Mouse (Mus musculus) left cerebral cortex, adult 18-20 months (tissue): ENCODE results near the gene Serpina1b. TPM values are rescaled to one million over a fixed set of nuclear protein-coding genes. Genes with fewer than 3 reads are reported as not detected.
"Not testable (repeated sequence)": the region's sequence is repeated elsewhere in the genome, so short reads cannot be mapped to it uniquely, and the experiment has no call there.

Experiments used
- DNase-seq, 2 experiments: peaks; one replicate each; pipeline ENCODE4 v3.0.0; 2021 to 2022; ENCODE audit warnings: low spot score in 2 of 2, mixed read lengths in 1 of 2
- total RNA-seq, 2 experiments: library from RNA; stranded (reverse); gene quantifications; 2 replicates each; pipeline ENCODE4 v1.2.3; 2021

Serpina1b gene
- total RNA-seq, 2 experiments from 2014 or later = not detected

DNA sequence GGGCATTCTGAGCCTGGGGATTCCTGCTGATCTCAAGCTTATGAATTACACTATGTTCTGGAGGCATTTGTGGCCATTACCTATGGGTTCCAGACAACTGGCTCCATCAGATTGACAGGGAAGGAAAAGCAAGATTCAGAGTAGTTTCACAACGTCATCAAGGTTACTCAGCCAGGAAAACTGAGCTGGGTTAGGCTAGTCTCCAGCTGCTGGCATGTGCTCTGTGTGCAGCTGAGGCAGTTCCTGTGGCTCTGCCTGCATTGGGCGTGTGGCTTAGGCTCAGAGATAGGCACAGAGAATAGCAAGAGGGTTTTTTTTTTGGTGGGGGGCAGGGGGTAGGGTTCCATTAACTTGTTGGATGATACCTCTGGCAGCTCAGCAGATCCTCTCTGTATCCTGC is 124.6 kb downstream of the Serpina1b start:
- DNase-seq = no peak

- DNase-seq = no peak
These were observed 129.9 kb downstream of the Serpina1b start for GRCm38 (mm10) chr12:103700144-103700750.

GRCm38 (mm10) chr12:103695429-103695828 is 134.7 kb downstream of the Serpina1b start, which contains the start of gene Serpina1f:
Gene Serpina1f, minus strand, starts transcription at chr12:103695529.
- DNase-seq = no peak

DNA sequence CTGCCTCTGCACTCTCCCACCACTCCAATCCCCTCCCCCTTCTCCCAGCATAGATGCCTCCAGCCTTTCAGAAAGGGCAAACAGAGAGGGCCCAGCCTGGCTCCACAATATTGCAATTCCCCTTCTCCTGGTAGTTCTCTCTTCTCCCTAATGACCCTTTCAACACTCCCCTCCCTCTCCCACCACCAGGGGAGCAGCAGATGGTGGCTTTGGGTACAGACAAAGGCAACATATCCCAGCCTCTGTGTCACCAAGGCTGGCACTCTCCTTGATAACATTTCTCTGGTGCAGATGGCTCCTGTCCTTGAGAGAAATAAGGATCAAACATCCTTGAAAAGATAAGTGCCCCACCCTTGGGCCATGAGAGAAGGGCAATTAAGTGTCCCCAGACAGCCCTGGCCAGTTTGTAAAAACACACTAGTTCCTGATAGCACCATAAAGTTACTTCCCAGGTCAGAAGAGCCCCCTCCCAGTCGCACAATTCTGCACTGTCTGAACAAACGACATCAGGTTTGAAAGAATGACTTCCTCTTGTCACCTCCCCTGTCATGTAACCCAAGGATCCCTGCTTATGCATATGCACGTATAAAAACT is 141.9 kb downstream of the Serpina1b start:
- DNase-seq = no peak

DNA sequence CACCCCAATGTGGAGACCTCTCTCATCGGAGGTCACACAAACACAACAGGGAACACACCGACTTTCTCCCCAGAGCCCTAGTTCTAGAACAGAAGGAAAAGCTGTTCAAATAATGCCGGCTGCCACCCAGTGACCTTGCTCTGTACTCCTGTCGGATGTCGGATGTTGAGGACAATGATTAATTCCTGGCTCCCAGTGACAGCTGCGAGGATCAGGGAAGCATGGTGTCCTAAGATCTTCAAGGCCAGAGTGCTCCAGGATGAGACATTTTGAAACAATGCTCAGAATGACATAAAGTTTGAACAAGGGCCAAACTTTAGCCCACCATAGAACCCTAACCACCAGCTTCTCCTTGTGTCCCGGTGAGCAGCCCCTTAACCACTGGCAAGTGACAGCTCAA is 143.2 kb downstream of the Serpina1b start:
- DNase-seq = no peak

GRCm38 (mm10) chr12:103686050-103686449 is 144.1 kb downstream of the Serpina1b start:
- peak; percentile 54 to 69 for DNase-seq

- no peak for DNase-seq
These were observed 144.8 kb downstream of the Serpina1b start for GRCm38 (mm10) chr12:103685386-103685785.

DNA sequence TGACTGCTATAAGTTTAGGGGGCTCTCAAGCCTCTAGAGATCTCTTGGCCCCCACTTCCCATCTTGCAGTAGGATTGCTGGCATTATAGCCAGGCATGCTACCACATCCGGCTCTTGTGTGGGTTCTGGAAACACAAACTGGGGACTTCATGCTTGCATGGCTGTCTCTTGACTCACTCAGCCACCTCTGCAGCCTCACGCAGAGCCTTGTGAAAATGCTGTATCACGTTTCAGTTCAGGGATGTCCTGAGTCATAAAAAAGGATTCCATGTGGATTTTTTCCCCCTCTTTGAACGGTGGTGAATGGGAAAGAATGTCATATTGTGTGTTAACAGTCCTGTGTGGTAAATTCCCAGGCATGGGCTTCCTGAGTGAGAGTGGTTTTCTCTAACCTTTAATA is 146.4 kb downstream of the Serpina1b start:
- DNase-seq = no peak

- DNase-seq = no peak
These were observed 148.4 kb downstream of the Serpina1b start for GRCm38 (mm10) chr12:103681739-103682138.

- no peak for DNase-seq
These were observed 149.0 kb downstream of the Serpina1b start for GRCm38 (mm10) chr12:103681169-103681568.

DNA sequence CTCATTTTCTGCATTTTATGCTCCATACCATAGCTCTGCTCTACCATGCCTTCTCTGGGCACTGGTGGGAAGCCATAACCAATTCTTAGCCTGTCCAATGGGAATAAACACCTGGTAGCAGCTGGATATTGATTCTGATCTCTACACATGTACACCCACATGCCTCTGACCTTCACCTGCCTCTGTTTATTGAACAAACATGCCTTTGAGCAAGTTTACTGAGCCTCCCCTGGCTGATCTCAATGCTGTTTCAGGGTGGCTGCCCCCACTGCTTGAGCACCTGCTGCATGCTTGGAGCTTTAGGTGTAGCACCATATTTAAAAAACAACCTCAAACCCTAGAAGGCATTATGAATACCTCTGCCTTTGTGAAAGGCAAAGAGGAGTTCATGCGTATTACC is 150.3 kb downstream of the Serpina1b start:
- not testable (repeated sequence) for DNase-seq

Other genes starting within 250 kb of the Serpina1b start
- not detected for gene Serpina10, start 198.9 kb downstream of the Serpina1b start, total RNA-seq
- gene Serpina6, start 173.2 kb downstream of the Serpina1b start, total RNA-seq = not detected
- not detected for gene Serpina16, start 154.2 kb downstream of the Serpina1b start, total RNA-seq
- not detected for gene Serpina1f, start 134.8 kb downstream of the Serpina1b start, total RNA-seq
- gene Serpina1d, start 56.8 kb downstream of the Serpina1b start, total RNA-seq = under 1 TPM in 1 of 2 experiments, not detected in 1; 0.40 TPM
- gene Serpina1a, start 33.2 kb upstream of the Serpina1b start, total RNA-seq = not detected
- not detected for gene Serpina1c, start 74.5 kb upstream of the Serpina1b start, total RNA-seq
- not detected for gene Serpina1e, start 128.6 kb upstream of the Serpina1b start, total RNA-seq
- not detected for gene Serpina11, start 159.6 kb upstream of the Serpina1b start, total RNA-seq
- 1 to 10 TPM; 4.8 to 5.5 TPM for gene Serpina9, start 183.4 kb upstream of the Serpina1b start, total RNA-seq
- gene Serpina12, start 214.1 kb upstream of the Serpina1b start, total RNA-seq = under 1 TPM in 1 of 2 experiments, not detected in 1; 0.09 TPM